Mouse (Mus musculus) Muller cell, postnatal 12 days (primary cell): Measurements from ENCODE around the gene Tmem121.
A peak's percentile ranks its signal among the peaks of the same experiment; 100 is the strongest.
"Not testable (repeated sequence)": the region's sequence is repeated elsewhere in the genome, so short reads cannot be mapped to it uniquely, and the experiment has no call there.

ENCODE experiments used
- DNase-seq: peaks from one replicate; pipeline ENCODE4 v3.0.0-alpha.2; 2015; ENCODE audit errors: inconsistent ontology term

Gene Tmem121

GRCm38 (mm10) chr12:113217306-113218242 lies 31.8 kb downstream of the Tmem121 start:
- DNase-seq: peak; percentile 58

GRCm38 (mm10) chr12:113219867-113220266 lies 34.1 kb downstream of the Tmem121 start:
- no peak for DNase-seq

- DNase-seq: peak; percentile 29
These were observed 34.7 kb downstream of the Tmem121 start for GRCm38 (mm10) chr12:113220447-113220846.

GRCm38 (mm10) chr12:113221289-113221688 lies 35.6 kb downstream of the Tmem121 start:
- no peak for DNase-seq

GRCm38 (mm10) chr12:113222121-113222636 lies 36.4 kb downstream of the Tmem121 start:
- peak; percentile 74 for DNase-seq

- DNase-seq: no peak
These were observed 37.0 kb downstream of the Tmem121 start for GRCm38 (mm10) chr12:113222748-113223147.

GRCm38 (mm10) chr12:113224206-113224605 lies 38.5 kb downstream of the Tmem121 start:
- no peak for DNase-seq

GRCm38 (mm10) chr12:113224687-113225091 lies 39.0 kb downstream of the Tmem121 start:
- no peak for DNase-seq

GRCm38 (mm10) chr12:113227970-113228593 lies 42.4 kb downstream of the Tmem121 start:
- DNase-seq: no peak

- no peak for DNase-seq
These were observed 45.0 kb downstream of the Tmem121 start for GRCm38 (mm10) chr12:113230741-113231140.

GRCm38 (mm10) chr12:113231551-113232263 lies 46.0 kb downstream of the Tmem121 start:
- DNase-seq: not testable (repeated sequence)

- not testable (repeated sequence) for DNase-seq
These were observed 46.6 kb downstream of the Tmem121 start for GRCm38 (mm10) chr12:113232264-113232750.
